Mouse (Mus musculus) megakaryocyte, embryonic 14.5 days (primary cell): ENCODE results near the gene Ly6g6c. TPM values are rescaled to one million over a fixed set of nuclear protein-coding genes. Genes with fewer than 3 reads are reported as not detected.

Experiments
- H3K27me3 ChIP-seq: replicated peaks from 2 replicates; pipeline ENCODE3; 2012; ENCODE audit warnings: inconsistent platforms
- H3K36me3 ChIP-seq: replicated peaks from 2 replicates; pipeline ENCODE3; 2012; ENCODE audit warnings: low read length, inconsistent platforms, mixed read lengths
- H3K4me1 ChIP-seq: 2 replicates; pipeline ENCODE4 v1.6.1; 2012; ENCODE audit warnings: inconsistent platforms
- H3K4me3 ChIP-seq: replicated peaks from 2 replicates; pipeline ENCODE3; 2012; ENCODE audit warnings: moderate library complexity, mild to moderate bottlenecking, inconsistent platforms
- H3K9me3 ChIP-seq: 2 replicates; pipeline ENCODE4 v1.6.1; 2012; ENCODE audit warnings: inconsistent platforms
- FLI1 ChIP-seq: IDR thresholded peaks from 2 replicates; pipeline ENCODE4 v1.6.1; 2012; ENCODE audit warnings: low read length, inconsistent platforms, mixed read lengths
- GATA1 ChIP-seq: IDR thresholded peaks from 3 replicates; pipeline ENCODE4 v1.6.1; 2012; ENCODE audit warnings: mixed read lengths, low read length, inconsistent platforms, borderline replicate concordance
- polyA plus RNA-seq: library from polyadenylated mRNA; stranded (reverse); fragments of >175 nt; gene quantifications from 2 replicates; pipeline ENCODE4 v1.2.3, GENCODE M21; 2012; ENCODE audit warnings: low replicate concordance; ENCODE audit not compliant: insufficient read depth

Ly6g6c gene
- polyA plus RNA-seq, 1 experiment: 14.8 TPM

DNA sequence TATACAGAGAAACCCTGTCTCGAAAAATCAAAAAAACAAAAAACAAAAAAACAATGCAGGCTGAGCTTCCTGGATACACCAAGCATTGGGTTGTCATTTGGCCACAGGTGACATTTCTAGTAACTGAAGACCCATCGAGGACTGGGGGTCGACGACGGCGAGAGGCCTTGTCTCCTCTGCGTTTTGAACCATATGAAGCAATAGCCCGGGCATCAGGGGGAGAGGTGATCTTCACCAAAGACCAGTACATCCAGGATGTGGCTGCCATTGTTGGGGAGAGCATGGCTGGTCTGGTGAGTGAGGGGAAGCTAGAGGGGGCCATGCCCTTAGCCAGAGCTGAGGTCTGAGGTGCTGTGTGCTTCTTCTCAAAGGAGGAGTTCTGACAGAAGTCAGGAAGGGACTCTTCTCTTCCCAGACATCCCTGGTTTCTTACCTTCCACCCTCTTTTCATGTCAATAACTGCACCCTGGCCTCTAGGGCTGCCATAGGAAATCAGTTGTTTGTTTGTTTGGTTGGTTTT, 42.6 kb upstream of the Ly6g6c start:
- Histone ChIP-seq H3K9me3 (no peaks in the 10 kb centered on the region), H3K4me3 (no peak overlapping the region), H3K4me1 (peaks cover 86% of the 10 kb centered on the region), H3K27me3 (peaks cover 14% of the 10 kb centered on the region), H3K36me3 (peaks cover 11% of the 10 kb centered on the region)
- TF ChIP-seq FLI1 (no peak), GATA1 (no peak)

DNA sequence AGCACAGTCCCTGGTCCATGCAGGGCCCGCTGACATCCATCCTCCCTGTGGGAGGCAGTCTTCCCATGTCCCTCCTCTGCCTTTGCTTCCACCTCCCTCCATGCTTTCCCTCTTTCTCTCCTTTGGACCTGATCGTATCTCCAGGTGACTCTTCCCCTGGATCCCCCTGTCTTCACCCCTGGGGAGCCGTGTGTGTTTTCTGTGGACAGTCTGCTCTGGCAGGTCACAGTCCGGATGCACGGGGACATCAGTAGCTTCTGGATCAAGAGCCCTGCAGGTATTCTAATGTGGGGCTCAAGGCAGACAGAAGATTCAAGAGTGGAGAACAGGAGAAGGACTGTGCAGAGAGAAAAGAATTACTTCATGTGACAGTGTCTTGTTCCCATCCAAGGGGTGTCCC, 42.0 kb upstream of the Ly6g6c start:
- peak overlapping the region; percentile 80 for H3K4me3 ChIP-seq
- H3K4me1 ChIP-seq: peaks cover 86% of the 10 kb centered on the region
- TF ChIP-seq GATA1 (no peak), FLI1 (no peak)
- no peaks in the 10 kb centered on the region for H3K9me3 ChIP-seq
- peaks cover 17% of the 10 kb centered on the region for H3K36me3 ChIP-seq
- peaks cover 11% of the 10 kb centered on the region for H3K27me3 ChIP-seq

- no peaks in the 10 kb centered on the region for H3K9me3 ChIP-seq
- peak overlapping the region; percentile 80 for H3K4me3 ChIP-seq
- H3K27me3 ChIP-seq: peaks cover 10% of the 10 kb centered on the region
- H3K4me1 ChIP-seq: peaks cover 89% of the 10 kb centered on the region
- H3K36me3 ChIP-seq: peaks cover 22% of the 10 kb centered on the region
- TF ChIP-seq GATA1 (no peak), FLI1 (no peak)
Observed at GRCm38 (mm10) chr17:35023756-35024155, 41.4 kb upstream of the Ly6g6c start.

GRCm38 (mm10) chr17:35024261-35024660, 40.9 kb upstream of the Ly6g6c start:
- Histone ChIP-seq H3K27me3 (peaks cover 10% of the 10 kb centered on the region), H3K9me3 (no peaks in the 10 kb centered on the region), H3K4me3 (peak overlapping the region; percentile 48), H3K36me3 (peaks cover 27% of the 10 kb centered on the region), H3K4me1 (peaks cover 94% of the 10 kb centered on the region)
- TF ChIP-seq GATA1: no peak
- no peak for TF ChIP-seq FLI1

DNA sequence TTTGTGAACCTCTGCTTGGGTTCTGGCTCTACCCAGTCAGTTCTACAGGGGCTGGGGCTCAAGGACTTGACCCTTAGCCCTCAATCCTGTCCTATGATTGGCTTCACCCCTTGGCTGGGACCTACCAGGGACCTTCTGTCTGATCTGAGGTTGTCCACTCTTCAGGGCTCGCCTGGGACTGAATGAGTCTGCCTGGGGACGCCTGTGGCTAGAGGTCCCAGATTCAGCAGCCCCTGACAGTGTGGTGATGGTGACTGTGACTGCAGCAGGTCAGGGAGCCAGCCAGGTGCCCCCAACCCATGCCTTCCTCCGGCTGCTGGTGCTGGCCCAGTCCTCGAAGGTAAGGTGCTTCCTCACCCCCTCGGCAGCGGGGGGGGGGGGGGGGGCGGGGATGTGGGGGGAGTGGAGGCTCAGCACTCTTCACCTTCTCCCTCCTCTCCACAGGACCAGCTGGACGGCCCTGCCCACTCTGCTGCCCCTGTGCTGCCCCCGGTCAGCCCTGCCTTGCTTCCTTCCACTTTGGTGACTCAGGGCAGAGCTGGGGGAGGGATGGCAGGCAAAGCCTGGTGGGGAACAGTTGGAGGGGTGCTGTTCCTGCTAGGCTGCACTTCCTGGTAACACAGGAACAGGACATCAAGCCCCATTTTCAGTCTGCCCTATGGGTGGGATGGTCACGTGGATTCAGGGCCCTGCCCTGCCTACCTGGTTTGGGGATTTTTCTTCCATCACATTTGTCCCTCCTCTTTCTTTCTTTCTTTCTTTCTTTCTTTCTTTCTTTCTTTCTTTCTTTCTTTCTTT, 40.3 kb upstream of the Ly6g6c start:
- peaks cover 5% of the 10 kb centered on the region for H3K27me3 ChIP-seq
- peak overlapping the region; percentile 76 for H3K4me3 ChIP-seq
- TF ChIP-seq FLI1 (no peak), GATA1 (no peak)
- H3K9me3 ChIP-seq: no peaks in the 10 kb centered on the region
- H3K36me3 ChIP-seq: peaks cover 33% of the 10 kb centered on the region
- H3K4me1 ChIP-seq: peaks cover 98% of the 10 kb centered on the region

DNA sequence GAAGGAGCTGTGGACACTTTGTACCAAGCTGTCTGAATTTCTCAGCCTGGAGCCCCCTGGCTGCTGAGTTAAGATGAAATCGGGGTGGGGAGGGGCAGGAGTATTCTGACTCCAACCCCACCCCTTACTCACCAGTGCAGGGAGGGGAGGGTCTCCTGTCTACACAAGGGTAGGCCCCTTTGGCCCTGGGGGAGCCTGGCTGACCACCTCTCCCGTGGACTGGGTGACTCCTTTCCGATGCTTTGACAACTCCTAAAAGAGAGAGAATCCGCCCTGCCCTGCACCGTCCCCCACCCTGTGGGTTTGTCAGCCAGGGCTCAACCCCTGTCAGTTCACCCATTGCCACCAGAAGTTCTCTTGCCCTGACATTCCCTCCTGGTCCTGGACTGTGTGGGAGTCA, 39.0 kb upstream of the Ly6g6c start:
- H3K27me3 ChIP-seq: peaks cover 2% of the 10 kb centered on the region
- H3K36me3 ChIP-seq: peaks cover 46% of the 10 kb centered on the region
- no peaks in the 10 kb centered on the region for H3K9me3 ChIP-seq
- TF ChIP-seq GATA1 (no peak), FLI1 (no peak)
- no peak overlapping the region for H3K4me3 ChIP-seq
- peaks cover 98% of the 10 kb centered on the region for H3K4me1 ChIP-seq

DNA sequence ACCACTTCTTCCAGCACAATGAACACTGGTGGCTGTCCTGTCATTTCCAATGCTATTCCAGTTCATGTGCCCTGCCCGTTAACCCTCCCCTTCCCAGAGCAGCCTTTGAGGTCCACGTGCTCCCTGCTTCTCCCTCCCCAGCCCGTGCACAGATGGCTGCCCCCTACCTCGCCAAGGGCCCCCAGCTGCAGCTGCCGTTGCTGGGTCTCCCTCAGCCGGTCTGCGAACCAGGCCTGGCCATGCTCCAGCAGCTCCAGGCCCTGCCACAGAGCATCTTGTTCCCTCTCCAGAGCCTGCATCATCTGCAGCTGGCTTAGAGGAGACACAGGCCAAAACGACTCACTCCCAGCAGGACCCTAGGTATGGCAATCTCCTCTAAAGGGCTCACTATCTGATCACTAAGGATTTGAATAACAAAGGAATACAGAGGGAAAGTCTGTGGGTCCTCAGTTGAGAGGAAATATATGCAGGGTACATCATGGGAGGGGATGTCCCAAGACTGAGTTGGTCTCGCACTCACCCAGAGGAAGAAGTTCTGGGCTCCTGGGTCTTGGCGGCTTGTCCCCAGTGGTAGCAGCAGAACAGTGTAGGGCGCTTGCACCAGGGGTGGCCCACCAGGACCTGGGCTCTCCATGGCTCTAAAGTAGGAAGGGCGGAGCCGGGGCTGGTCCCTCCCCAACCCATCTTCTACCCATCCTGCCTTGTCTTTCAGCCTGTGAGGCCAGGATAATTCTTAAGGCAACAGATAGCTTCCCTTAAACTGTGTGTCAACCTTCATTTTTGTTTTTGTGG, 37.7 kb upstream of the Ly6g6c start, which contains the start of gene Sapcd1:
Gene Sapcd1, minus strand, starts transcription at position 740 of the 792 bp plus-strand sequence.
- H3K36me3 ChIP-seq: peaks cover 51% of the 10 kb centered on the region
- H3K9me3 ChIP-seq: no peaks in the 10 kb centered on the region
- peaks cover 2% of the 10 kb centered on the region for H3K27me3 ChIP-seq
- peaks cover 98% of the 10 kb centered on the region for H3K4me1 ChIP-seq
- H3K4me3 ChIP-seq: peak within 1 kb of the TSS; percentile 38
- no peak for TF ChIP-seq FLI1
- TF ChIP-seq GATA1: no peak

DNA sequence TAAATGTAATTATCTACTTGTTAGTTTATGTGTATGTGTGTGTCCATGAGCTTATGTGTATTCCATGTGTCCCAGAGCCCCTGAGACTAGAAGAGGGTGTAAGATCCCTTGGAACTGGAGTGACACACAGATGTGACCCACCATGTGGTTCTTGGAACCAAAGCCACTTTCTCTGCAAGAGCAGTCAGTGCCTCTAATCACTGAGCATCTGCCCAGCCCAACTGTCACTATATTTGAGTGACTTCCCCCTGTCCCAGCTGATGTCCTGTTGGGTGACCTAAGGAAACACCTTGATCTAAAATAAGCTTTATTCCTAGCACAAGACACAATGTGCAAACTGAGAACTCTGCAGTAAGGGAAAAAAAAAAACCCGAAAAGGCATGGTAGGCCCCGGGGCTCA, 36.9 kb upstream of the Ly6g6c start:
- Histone ChIP-seq H3K9me3 (no peaks in the 10 kb centered on the region), H3K27me3 (peaks cover 2% of the 10 kb centered on the region), H3K36me3 (peaks cover 51% of the 10 kb centered on the region), H3K4me3 (no peak overlapping the region), H3K4me1 (peaks cover 98% of the 10 kb centered on the region)
- TF ChIP-seq FLI1: no peak
- no peak for TF ChIP-seq GATA1

DNA sequence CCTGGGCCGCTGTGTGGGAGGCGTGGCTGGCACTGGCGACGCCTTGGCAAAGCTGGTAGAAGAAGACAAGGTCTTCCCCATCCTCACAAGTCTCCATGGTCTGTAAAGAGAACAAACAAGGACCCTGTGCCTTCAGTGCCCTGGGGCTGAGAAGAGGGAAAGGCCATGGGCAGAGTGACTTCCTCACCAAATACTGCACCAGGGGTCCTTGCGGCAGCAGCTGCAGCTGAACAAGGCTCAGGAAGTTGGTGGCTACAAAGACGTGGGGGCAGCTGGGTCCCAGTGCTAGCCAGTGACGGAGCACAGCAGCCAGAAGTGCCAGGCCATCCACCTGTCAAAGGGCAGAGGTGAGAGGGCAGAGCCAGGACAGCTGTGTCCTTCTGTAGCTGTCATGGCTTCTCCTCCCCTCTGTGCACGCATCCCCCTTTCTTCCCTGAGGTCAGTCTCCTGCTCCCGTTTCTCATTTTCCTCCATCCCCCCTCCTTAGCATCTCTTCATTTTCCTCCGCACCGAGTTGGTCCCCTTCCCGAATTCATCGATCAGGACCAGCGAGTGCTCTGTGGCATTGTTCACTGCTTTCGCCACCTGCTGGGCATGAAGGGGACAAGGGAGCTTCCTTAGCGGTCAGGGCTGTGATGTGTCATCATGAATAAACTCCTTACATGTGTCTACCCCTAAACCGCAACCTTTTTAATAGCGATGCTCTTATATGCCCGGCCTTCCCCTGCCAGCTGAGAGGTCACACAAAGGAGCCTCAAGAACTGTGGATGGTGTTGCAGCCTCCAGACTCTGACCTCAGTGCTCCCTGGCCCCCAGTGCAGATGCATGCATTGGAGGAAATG, 35.3 kb upstream of the Ly6g6c start:
- peaks cover 90% of the 10 kb centered on the region for H3K4me1 ChIP-seq
- H3K4me3 ChIP-seq: peak overlapping the region; percentile 64
- H3K9me3 ChIP-seq: no peaks in the 10 kb centered on the region
- peaks cover 51% of the 10 kb centered on the region for H3K36me3 ChIP-seq
- TF ChIP-seq GATA1 (no peak), FLI1 (0 out of 2 replicates have a peak, but pooled peaks have one; percentile 15)
- H3K27me3 ChIP-seq: no peaks in the 10 kb centered on the region
